Mouse (Mus musculus) Patski (cell line): ENCODE data around the gene Plxnd1. TPM values are rescaled to one million over a fixed set of nuclear protein-coding genes. Genes with fewer than 3 reads are reported as not detected.

Experiments used
- ATAC-seq: fragments of 100-300 bp; one replicate; pipeline ENCODE4 v1.8.0; 2021
- CTCF ChIA-PET: fragments of 350-600 bp; sonication (Branson Sonifier 250); formaldehyde crosslinking; loops from one replicate; lab custom pipeline; 2022; ENCODE audit warnings: inconsistent platforms; lab: Charles Lee
- POLR2A ChIA-PET: fragments of 350-600 bp; sonication (Branson Sonifier 250); formaldehyde crosslinking; loops from one replicate; lab custom pipeline; 2022; ENCODE audit warnings: antibody characterized with exemption, inconsistent platforms; lab: Charles Lee
- DNase-seq: peaks from one replicate; pipeline ENCODE4 v3.0.0-alpha.2; 2011; ENCODE audit warnings: low read depth, low spot score
- H3K27me3 ChIP-seq: fragments of 371-371 bp; one replicate; pipeline ENCODE4 v1.5.1; 2021
- CTCF ChIP-seq: fragments of 100-300 bp; IDR thresholded peaks from one replicate; pipeline ENCODE4 v1.5.1; 2021
- in situ Hi-C: fragments of 300-500 bp; cut with MboI; formaldehyde crosslinking; loops from 3 replicates; pipeline ENCODE4 v1.11.1; 2018; ENCODE audit warnings: low pct_unique_long_range_greater_than_20kb, mixed read lengths
- polyA plus RNA-seq: library from polyadenylated mRNA; unstranded; gene quantifications from one replicate; pipeline ENCODE4 v1.2.3, GENCODE M21; 2021

Gene Plxnd1
- polyA plus RNA-seq, 1 experiment from 2014 or later: 79.9 TPM

- in situ Hi-C loops: no loop called here
- ChIA-PET CTCF (no interaction called here), POLR2A (no interaction called here)
- TF ChIP-seq CTCF: no peak
- ATAC-seq (no peak), DNase-seq (no peak)
- H3K27me3 ChIP-seq: no peaks in the 10 kb centered on the region
Observed at GRCm38 (mm10) chr6:115984580-115984979, 10.2 kb downstream of the Plxnd1 start.

DNA sequence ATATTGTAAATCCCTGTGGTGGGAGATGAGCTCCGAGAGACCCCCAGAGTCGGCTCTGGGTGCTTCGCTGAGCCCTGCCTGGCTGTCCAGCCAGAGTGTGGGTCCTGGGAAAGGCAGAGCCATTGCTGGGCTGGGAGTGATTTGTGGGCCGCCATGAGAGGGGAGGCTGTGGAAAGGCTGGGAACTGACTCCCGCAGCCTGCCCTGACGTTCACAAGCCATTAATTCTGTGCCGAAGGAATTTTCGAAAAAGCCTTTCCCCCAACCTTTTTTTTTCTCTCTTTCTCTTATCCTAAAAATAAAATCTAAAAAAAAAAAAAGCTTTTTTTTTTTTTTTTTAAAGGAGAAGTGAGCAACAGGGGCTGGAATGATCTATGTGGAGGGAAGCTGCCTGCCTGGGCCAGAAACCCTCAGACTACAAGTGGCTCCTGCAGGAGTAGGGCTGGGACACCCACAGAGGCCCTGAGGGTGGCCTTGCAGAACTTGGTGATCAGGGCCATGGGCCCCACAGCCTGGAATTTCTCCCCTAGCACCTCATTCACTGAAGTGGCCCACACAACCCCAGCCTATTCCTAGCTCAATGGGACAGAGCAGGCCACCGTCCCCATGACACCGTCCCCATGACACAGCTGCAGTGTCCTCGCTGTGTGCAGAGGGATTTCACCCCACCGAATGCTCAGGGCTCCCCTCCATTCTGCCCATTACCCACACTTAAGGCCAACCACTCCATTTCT lies 11.3 kb downstream of the Plxnd1 start:
- H3K27me3 ChIP-seq: no peaks in the 10 kb centered on the region
- ATAC-seq: no peak
- in situ Hi-C loops: no loop called here
- ChIA-PET POLR2A (interaction anchor here (0.6 kb wide), 1 partner anchor 12 kb away, joined by 4 read pairs; no protein-coding TSS in a partner anchor), CTCF (interaction anchor here (1.6 kb wide), 1 partner anchor 12 kb away, joined by 3 read pairs; no protein-coding TSS in a partner anchor)
- DNase-seq: no peak
- no peak for TF ChIP-seq CTCF

DNA sequence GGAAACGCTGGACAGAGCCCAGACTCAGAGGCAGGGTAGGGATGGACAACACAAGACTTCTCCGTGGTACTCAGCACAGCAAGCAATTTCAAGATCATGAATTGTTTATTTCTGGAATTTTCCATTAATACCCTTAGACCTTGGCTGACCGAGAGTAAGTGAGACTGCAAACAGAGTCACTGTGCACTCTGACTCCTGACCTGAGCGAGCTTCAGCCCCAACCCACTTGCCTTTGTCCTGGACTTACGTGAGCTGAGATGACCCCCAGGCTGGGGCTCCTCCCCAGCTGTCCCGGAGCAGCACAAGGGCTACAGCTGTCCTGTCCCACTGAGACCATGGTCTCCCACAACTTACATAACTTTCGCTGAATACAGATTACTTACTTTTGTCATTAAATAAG lies 11.9 kb downstream of the Plxnd1 start:
- POLR2A ChIA-PET: interaction anchor here (0.6 kb wide), 1 partner anchor 12 kb away, joined by 4 read pairs; no protein-coding TSS in a partner anchor
- in situ Hi-C loops: no loop called here
- no peak for TF ChIP-seq CTCF
- DNase-seq (no peak), ATAC-seq (no peak)
- CTCF ChIA-PET: interaction anchor here (1.6 kb wide), 1 partner anchor 11 kb away, joined by 3 read pairs; no protein-coding TSS in a partner anchor
- H3K27me3 ChIP-seq: no peaks in the 10 kb centered on the region

DNA sequence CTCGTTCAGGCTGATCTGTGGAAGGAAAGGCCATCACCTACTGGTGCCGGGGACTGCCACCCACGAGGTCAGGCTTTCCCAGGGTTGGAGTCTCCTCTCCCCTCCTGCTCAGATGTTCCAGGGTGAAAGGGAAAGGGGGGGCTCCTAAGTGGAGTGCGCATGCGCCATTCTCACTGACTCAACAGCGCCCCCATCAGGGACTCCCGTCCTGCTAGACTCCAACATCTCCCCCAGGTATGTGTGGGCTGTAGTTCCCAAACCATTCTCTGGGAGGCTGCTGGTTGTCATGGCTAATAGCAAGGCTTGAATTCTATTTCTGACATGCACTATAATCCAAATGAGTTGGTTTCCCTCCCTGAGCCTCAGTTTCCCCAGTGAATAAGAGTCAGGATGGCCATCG lies 16.2 kb downstream of the Plxnd1 start:
- H3K27me3 ChIP-seq: no peaks in the 10 kb centered on the region
- ATAC-seq (no peak), DNase-seq (no peak)

GRCm38 (mm10) chr6:115977810-115978209 lies 17.0 kb downstream of the Plxnd1 start:
- no peak for TF ChIP-seq CTCF
- in situ Hi-C loops: no loop called here
- ChIA-PET POLR2A (no interaction called here), CTCF (interaction anchor here (0.9 kb wide), 1 partner anchor 33 kb away, joined by 3 read pairs; the partner anchor contains the start of gene H1foo)
- H3K27me3 ChIP-seq: no peaks in the 10 kb centered on the region
- no peak for ATAC-seq
- DNase-seq: no peak

More for the DNA sequence above, 16.2 kb downstream of the Plxnd1 start:
- TF ChIP-seq CTCF: no peak
- ChIA-PET CTCF (no interaction called here), POLR2A (no interaction called here)
- in situ Hi-C loops: no loop called here

DNA sequence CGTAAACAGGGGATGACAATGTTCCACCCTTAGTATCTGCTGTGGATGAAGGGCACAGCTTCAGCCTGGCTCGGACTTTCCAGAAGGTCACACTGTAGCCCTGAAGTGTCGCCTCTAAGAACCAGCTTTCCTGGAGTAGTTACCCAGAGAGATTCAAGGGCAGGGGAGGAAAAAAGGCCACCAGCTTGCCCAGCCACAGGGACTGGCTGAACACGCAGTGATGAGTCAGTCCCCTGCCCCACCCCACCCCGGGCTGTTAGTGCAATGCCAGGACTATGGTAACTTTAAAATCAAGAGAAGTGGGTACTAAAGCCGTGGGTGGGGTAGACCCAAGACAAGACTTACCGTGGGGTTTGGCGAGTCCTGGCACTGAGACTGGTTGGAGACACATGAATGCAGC lies 19.2 kb downstream of the Plxnd1 start:
- ChIA-PET POLR2A (no interaction called here), CTCF (no interaction called here)
- no peak for TF ChIP-seq CTCF
- no peak for DNase-seq
- ATAC-seq: no peak
- no peaks in the 10 kb centered on the region for H3K27me3 ChIP-seq
- in situ Hi-C loops: no loop called here

DNA sequence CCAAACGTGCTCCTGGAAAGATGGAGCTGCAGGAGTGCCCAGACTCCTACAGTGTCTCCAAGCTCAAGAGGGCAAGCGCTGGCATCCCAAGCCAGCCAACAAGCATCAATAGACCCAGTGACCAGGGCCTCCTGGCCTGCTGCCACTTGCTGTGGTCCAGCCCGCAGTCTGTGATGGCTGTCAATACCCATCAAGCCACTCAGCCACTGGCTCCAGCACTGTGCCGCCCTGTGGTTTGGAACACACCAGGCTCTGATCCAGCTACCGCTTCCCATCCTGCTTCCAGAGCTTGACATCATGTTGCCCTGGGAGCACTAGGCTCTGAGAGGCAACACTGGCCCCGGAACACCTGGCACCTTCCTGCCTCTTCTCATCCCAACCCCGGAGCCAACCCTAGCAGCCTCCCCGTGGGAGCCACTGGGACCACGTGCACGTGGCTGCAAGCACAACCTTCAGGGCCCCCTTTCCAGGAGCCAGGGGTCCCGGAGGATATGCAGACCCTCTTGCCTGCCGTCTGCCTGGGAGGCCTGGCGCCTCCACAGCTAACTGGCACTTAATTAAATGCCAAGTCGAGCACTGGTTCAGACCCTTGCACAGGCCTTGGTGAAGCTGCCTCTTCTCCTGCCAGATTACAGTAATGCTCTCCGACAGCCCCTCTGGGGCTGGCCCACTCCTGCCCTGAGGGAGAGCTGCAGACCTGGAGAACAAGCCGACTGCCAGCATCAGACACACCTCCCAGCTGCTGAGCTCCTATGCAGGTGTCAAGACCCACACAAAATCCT lies 20.7 kb downstream of the Plxnd1 start:
- POLR2A ChIA-PET: no interaction called here
- DNase-seq (no peak), ATAC-seq (no peak)
- in situ Hi-C loops: no loop called here
- no peak for TF ChIP-seq CTCF
- no peaks in the 10 kb centered on the region for H3K27me3 ChIP-seq
- CTCF ChIA-PET: interaction anchor here (1.6 kb wide), 1 partner anchor 9 kb away, joined by 3 read pairs; no protein-coding TSS in a partner anchor

- no peak for ATAC-seq
- in situ Hi-C loops: no loop called here
- ChIA-PET CTCF (interaction anchor here (1.6 kb wide), 1 partner anchor 9 kb away, joined by 3 read pairs; no protein-coding TSS in a partner anchor), POLR2A (no interaction called here)
- DNase-seq: no peak
- no peak for TF ChIP-seq CTCF
- H3K27me3 ChIP-seq: no peaks in the 10 kb centered on the region
Observed at GRCm38 (mm10) chr6:115973139-115973875, 21.5 kb downstream of the Plxnd1 start.

DNA sequence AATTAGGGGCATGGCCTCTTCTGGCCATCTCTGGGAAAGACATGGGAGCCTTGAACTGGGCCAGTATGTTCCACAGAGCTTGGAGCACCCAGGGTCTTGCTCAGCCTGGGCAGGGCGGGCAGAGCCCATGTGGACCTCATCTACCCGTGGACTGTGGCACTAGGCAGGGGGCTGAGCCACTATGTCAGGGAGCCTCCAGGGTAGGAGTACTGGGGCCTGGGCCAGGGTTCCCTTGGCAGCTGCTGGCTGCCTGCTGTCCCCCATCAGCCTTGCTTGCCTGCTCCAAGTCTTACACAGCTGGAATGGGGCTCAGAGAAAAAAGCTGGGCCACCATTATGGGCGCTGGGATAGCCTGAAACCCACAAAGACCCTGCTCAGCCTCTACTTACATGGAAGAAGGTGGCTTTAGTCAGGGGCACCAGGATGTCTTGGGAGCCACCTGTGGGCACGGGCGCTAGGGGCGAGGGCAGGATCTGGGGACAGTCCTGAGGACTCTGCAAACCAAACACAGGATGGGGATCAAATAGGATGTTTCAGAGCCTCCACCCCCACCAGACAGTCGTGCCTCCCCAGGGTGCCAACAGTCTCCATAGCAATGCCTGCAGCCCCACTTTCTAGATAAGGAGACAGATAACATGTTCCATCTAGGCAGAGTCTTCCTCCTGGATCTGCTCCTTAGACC lies 22.6 kb downstream of the Plxnd1 start:
- ATAC-seq (no peak), DNase-seq (no peak)
- POLR2A ChIA-PET: no interaction called here
- in situ Hi-C loops: no loop called here
- CTCF ChIA-PET: interaction anchor here (1.1 to 1.4 kb wide), 2 partner anchors 11 to 15 kb away, joined by 3 to 4 read pairs; no protein-coding TSS in a partner anchor
- no peaks in the 10 kb centered on the region for H3K27me3 ChIP-seq
- no peak for TF ChIP-seq CTCF
